Comparison of ENCODE assay signal across 24 mouse cellular contexts in the genomic region with DNA sequence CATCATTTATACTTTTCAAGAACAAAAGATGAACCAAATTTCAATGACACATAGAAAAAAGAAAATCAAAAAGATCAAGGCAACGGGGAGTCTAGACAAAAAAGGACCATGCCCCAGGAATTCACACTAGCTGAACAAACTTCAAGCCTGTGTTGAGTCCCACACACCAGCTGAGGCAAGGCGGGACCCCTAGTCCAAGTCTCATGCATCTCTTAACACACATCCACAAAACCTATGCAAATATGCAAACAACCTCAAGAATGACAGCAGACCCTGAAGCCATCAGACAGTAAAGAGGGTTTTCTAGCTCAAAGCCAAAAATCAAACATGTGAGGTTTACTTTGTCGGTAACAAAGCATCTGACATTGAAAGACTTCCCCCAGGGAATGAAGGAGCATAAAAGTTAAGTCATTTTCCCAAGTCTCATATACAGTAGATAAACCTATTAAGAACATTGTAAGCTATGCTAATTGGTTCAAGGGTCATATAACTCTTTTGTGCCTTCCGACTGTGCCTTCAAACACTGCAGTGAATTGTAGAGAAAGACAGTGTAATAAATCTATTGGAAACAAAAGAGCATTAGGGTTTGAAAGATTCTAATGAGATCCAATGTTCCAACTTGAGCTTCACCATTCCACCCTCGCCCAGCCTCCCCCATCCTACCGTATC.
"Had no signal": no experiment of that assay in that cellular context is flagged by ENCODE, and none has a peak within 500 bp of the region (broad histone marks: within the 10 kb centered on the region; RNA-seq: fewer than 3 reads in every experiment).

No protein-coding gene starts in this region.

- H3K27me3 ChIP-seq: heart, embryonic 12.5 days; hindbrain, embryonic 13.5 days; hindbrain, embryonic 15.5 days; intestine, embryonic 15.5 days; limb, embryonic 12.5 days had no signal

- ATAC-seq: forebrain, embryonic 16.5 days; inflammation-experienced regulatory T-cells, adult 6 months; intestine, embryonic 15.5 days; intestine, postnatal 0 days had no signal

- H3K4me1 ChIP-seq: intestine, embryonic 15.5 days; limb, embryonic 10.5 days; limb, embryonic 12.5 days had no signal

- H3K9me3 ChIP-seq: heart, embryonic 10.5 days; heart, embryonic 12.5 days; hindbrain, embryonic 13.5 days; hindbrain, embryonic 15.5 days; intestine, embryonic 15.5 days; limb, embryonic 10.5 days; limb, embryonic 12.5 days had no signal

- H3K4me2 ChIP-seq: heart, embryonic 12.5 days; hindbrain, embryonic 13.5 days; hindbrain, embryonic 15.5 days; intestine, embryonic 15.5 days; limb, embryonic 12.5 days had no signal

- H3K9ac ChIP-seq: heart, embryonic 12.5 days; hindbrain, embryonic 13.5 days; hindbrain, embryonic 15.5 days; intestine, embryonic 15.5 days; limb, embryonic 12.5 days had no signal

- H3K27ac ChIP-seq: gastrocnemius, adult 2 months; heart, embryonic 10.5 days; hindbrain, embryonic 13.5 days; hindbrain, embryonic 15.5 days; intestine, embryonic 15.5 days; layer of hippocampus, adult 2 months; left cerebral cortex, adult 2 months; limb, embryonic 10.5 days; limb, embryonic 12.5 days had no signal

- DNase-seq: gastrocnemius, adult 2 months; gastrocnemius, postnatal 10 days; gastrocnemius, postnatal 25 days; heart, adult 18-20 months; heart, postnatal 10 days; heart, postnatal 4 days; kidney, adult 18-20 months; kidney, adult 8-10 months; kidney, postnatal 10 days; kidney, postnatal 25 days; kidney, postnatal 4 days; liver had no signal

- H3K4me3 ChIP-seq: gastrocnemius, adult 2 months; heart, embryonic 10.5 days; heart, embryonic 12.5 days; hindbrain, embryonic 13.5 days; hindbrain, embryonic 15.5 days; intestine, embryonic 15.5 days; layer of hippocampus, adult 2 months; left cerebral cortex, adult 2 months; limb, embryonic 10.5 days; limb, embryonic 12.5 days had no signal

- H3K36me3 ChIP-seq: heart, embryonic 10.5 days; hindbrain, embryonic 13.5 days; hindbrain, embryonic 15.5 days; intestine, embryonic 15.5 days; limb, embryonic 10.5 days had no signal
